Mouse (Mus musculus) lung, postnatal 0 days (tissue): ENCODE results near the gene Igsf8.

Experiments
- CTCF ChIP-seq: IDR thresholded peaks from 2 replicates; pipeline ENCODE4 v1.5.1; 2016; ENCODE audit warnings: antibody characterized with exemption, mild to moderate bottlenecking
- EP300 ChIP-seq: IDR thresholded peaks from 2 replicates; pipeline ENCODE4 v1.6.1; 2016; ENCODE audit warnings: antibody characterized with exemption, mild to moderate bottlenecking, control low read depth

GRCm38 (mm10) chr1:172229215-172229614 lies 32.2 kb upstream of the Igsf8 start:
- TF ChIP-seq CTCF (no peak), EP300 (no peak)
